Mouse (Mus musculus) G1E (cell line): ENCODE results near the gene Mgat3.

Source experiments
- CTCF ChIP-seq: IDR thresholded peaks from 2 replicates; pipeline ENCODE4 v1.5.1; 2012; ENCODE audit warnings: low read depth, low read length, inconsistent platforms, mixed read lengths
- GATA1 ChIP-seq: IDR thresholded peaks from 2 replicates; pipeline ENCODE4 v1.6.1; 2012; ENCODE audit warnings: borderline replicate concordance, low read length, inconsistent platforms, mixed read lengths

DNA sequence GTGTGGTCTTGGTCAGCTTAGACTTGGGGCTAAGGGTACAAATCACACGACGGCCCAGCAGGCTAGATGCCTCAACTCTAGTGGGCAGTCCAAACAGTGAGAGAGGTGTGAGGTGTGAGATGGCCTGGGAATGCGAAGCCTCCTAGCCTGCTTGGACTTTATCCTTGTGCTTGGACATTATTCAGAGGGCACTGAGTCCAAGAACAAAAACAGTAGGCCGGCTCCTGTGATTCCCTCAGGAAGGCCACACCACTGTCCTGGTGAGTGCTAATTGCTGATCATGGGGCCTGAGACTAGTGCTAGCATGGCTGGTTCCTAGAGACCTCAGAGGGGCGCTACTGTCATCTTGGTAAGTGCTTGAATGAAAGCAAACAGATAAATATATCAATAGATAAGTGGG, 15.4 kb downstream of the Mgat3 start:
- TF ChIP-seq GATA1: no peak
- no peak for TF ChIP-seq CTCF
